ENCODE assay signal across 19 mouse cellular contexts in genomic region chr9:43660151-43660550, GRCm38 (mm10).
A peak's percentile ranks its signal among the peaks of the same experiment; 100 is the strongest.
DNase-seq lines count a peak whose midpoint lies in the region; ATAC-seq lines count a peak whose summit lies in the region.
"Had no signal": no experiment of that assay in that cellular context is flagged by ENCODE, and none has a peak within 500 bp of the region (broad histone marks: within the 10 kb centered on the region; RNA-seq: fewer than 3 reads in every experiment).

No protein-coding gene starts in this region.

- WGBS in kidney, embryonic 14.5 days = 84% methylated on average over 5 of the region's 5 CpGs
- WGBS in midbrain, embryonic 11.5 days = 81% methylated on average over 5 of the region's 5 CpGs
- 81% methylated on average over 5 of the region's 5 CpGs for WGBS in midbrain, embryonic 15.5 days

- no peak overlapping the region for H3K27ac ChIP-seq in kidney, embryonic 14.5 days (ENCODE audit: low read depth, low read length)
- no peak overlapping the region for H3K27ac ChIP-seq in midbrain, embryonic 11.5 days (ENCODE audit: low read depth, low read length)
- no peak overlapping the region for H3K27ac ChIP-seq in midbrain, embryonic 15.5 days
- H3K27ac ChIP-seq: embryonic facial prominence, embryonic 12.5 days; gastrocnemius, adult 2 months; heart, embryonic 13.5 days; limb, embryonic 12.5 days; liver, embryonic 15.5 days had no signal

- ATAC-seq in kidney, embryonic 14.5 days (ENCODE audit: low FRiP score, low TSS enrichment) = no peak
- no peak for ATAC-seq in midbrain, embryonic 11.5 days (ENCODE audit: low FRiP score)
- no peak for ATAC-seq in midbrain, embryonic 15.5 days (replicated peaks)
- ATAC-seq: forebrain, postnatal 0 days; midbrain, embryonic 16.5 days had no signal

- H3K36me3 ChIP-seq in kidney, embryonic 14.5 days (ENCODE audit: control insufficient read depth, insufficient read depth, low read length) = no peaks in the 10 kb centered on the region
- no peaks in the 10 kb centered on the region for H3K36me3 ChIP-seq in midbrain, embryonic 11.5 days (ENCODE audit: control insufficient read depth, insufficient read depth, low read length)
- H3K36me3 ChIP-seq in midbrain, embryonic 15.5 days (replicated peaks) = no peaks in the 10 kb centered on the region
- H3K36me3 ChIP-seq: embryonic facial prominence, embryonic 12.5 days; heart, embryonic 13.5 days; limb, embryonic 12.5 days; liver, embryonic 15.5 days had no signal

- no peak overlapping the region for H3K9ac ChIP-seq in kidney, embryonic 14.5 days (ENCODE audit: low read depth, low read length)
- H3K9ac ChIP-seq in midbrain, embryonic 11.5 days (ENCODE audit: low read length) = no peak overlapping the region
- no peak overlapping the region for H3K9ac ChIP-seq in midbrain, embryonic 15.5 days
- H3K9ac ChIP-seq: embryonic facial prominence, embryonic 12.5 days; forebrain, postnatal 0 days; heart, embryonic 13.5 days; limb, embryonic 12.5 days; liver, embryonic 15.5 days had no signal

- H3K4me2 ChIP-seq in kidney, embryonic 14.5 days (replicated peaks; ENCODE audit: low read depth, low read length) = no peak overlapping the region
- H3K4me2 ChIP-seq in midbrain, embryonic 11.5 days = no peak overlapping the region
- no peak overlapping the region for H3K4me2 ChIP-seq in midbrain, embryonic 15.5 days
- H3K4me2 ChIP-seq: embryonic facial prominence, embryonic 12.5 days; heart, embryonic 13.5 days; limb, embryonic 12.5 days; liver, embryonic 15.5 days had no signal

- DNase-seq in kidney, adult 18-20 months = peak; percentile 43
- DNase-seq in midbrain, embryonic 11.5 days (ENCODE audit: low spot score, missing footprints) = peak; percentile 41
- DNase-seq in cerebellum, adult 9-10 months = peak; percentile 46
- no peak for DNase-seq in lung, adult 18-20 months
- DNase-seq in layer of hippocampus, adult 9-11 months = no peak
- DNase-seq: forebrain, postnatal 0 days; gastrocnemius, adult 2 months; heart, adult 11 months; heart, postnatal 36 days; lung, postnatal 10 days; right cerebral cortex, postnatal 14 days had no signal

- H3K4me1 ChIP-seq in kidney, embryonic 14.5 days (ENCODE audit: control insufficient read depth, insufficient read depth, low read length) = no peaks in the 10 kb centered on the region
- no peaks in the 10 kb centered on the region for H3K4me1 ChIP-seq in midbrain, embryonic 11.5 days (ENCODE audit: control insufficient read depth, insufficient read depth, low read length)
- no peaks in the 10 kb centered on the region for H3K4me1 ChIP-seq in midbrain, embryonic 15.5 days
- H3K4me1 ChIP-seq: embryonic facial prominence, embryonic 12.5 days; heart, embryonic 13.5 days; liver, embryonic 15.5 days had no signal

- no peak overlapping the region for H3K4me3 ChIP-seq in kidney, embryonic 14.5 days (ENCODE audit: low read length)
- no peak overlapping the region for H3K4me3 ChIP-seq in midbrain, embryonic 11.5 days (ENCODE audit: low read depth, low read length)
- no peak overlapping the region for H3K4me3 ChIP-seq in midbrain, embryonic 15.5 days
- H3K4me3 ChIP-seq: embryonic facial prominence, embryonic 12.5 days; gastrocnemius, adult 2 months; heart, embryonic 13.5 days; layer of hippocampus, adult 2 months; limb, embryonic 12.5 days; liver, embryonic 15.5 days had no signal

- H3K9me3 ChIP-seq in kidney, embryonic 14.5 days (ENCODE audit: control insufficient read depth, low read length) = no peaks in the 10 kb centered on the region
- no peaks in the 10 kb centered on the region for H3K9me3 ChIP-seq in midbrain, embryonic 11.5 days (ENCODE audit: control insufficient read depth, low read length)
- H3K9me3 ChIP-seq in midbrain, embryonic 15.5 days = no peaks in the 10 kb centered on the region
- H3K9me3 ChIP-seq: embryonic facial prominence, embryonic 12.5 days; heart, embryonic 13.5 days; limb, embryonic 12.5 days; liver, embryonic 15.5 days had no signal

- H3K27me3 ChIP-seq in kidney, embryonic 14.5 days (ENCODE audit: control insufficient read depth, insufficient read depth, low read length) = peaks cover 4% of the 10 kb centered on the region; the same call in 1 of the 2 replicates
- no peaks in the 10 kb centered on the region for H3K27me3 ChIP-seq in midbrain, embryonic 11.5 days (ENCODE audit: control insufficient read depth, insufficient read depth, low read length)
- no peaks in the 10 kb centered on the region for H3K27me3 ChIP-seq in midbrain, embryonic 15.5 days (replicated peaks)
- H3K27me3 ChIP-seq: embryonic facial prominence, embryonic 12.5 days; limb, embryonic 12.5 days; liver, embryonic 15.5 days had no signal

Comparison
In these comparisons a context has a peak if more than half of its experiments do, and no peak if none do; other contexts are left out.
1. DNase-seq: peak in kidney, adult 18-20 months (single experiment), midbrain, embryonic 11.5 days (single experiment) and cerebellum, adult 9-10 months (single experiment); none in lung, adult 18-20 months (0 of 2) and layer of hippocampus, adult 9-11 months (single experiment).